Mouse (Mus musculus): ENCODE results near the gene Mog. TPM values are rescaled to one million over a fixed set of nuclear protein-coding genes. Genes with fewer than 3 reads are reported as not detected.

Mog gene
- polyA plus RNA-seq, 1 experiment from 2014 or later: 0.08 TPM

DNA sequence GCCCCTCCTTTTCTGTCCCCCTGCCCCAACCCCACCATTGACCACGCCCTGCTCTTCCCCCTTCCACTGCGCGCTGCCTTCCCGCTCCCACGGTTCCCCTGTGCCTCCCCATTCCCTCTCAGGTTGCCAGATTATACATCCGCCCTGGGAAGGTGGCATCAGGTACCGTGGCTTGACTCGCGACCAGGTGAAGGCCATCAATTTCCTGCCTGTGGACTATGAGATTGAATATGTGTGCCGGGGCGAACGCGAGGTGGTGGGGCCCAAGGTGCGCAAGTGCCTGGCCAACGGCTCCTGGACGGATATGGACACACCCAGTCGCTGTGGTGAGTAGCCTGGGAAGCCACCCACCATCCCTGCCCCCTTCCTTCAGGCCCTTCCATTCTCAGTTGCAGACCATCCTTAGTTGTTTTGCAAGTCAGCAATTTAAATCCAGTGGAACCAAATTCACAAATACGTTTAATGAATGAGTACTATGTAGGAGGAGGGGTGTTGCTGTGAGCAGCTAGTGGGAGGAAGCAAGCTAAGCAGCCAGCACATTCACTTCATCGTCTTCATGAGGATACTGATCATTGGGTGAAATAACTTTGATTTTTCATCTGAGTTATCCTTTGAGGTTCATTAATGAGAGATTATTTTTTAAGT is 24.3 kb upstream of the Mog start:
- TF ChIP-seq EP300 (optimal IDR thresholded peaks at IDR 0.05) (no peak), CTCF (IDR thresholded peaks at IDR 0.05; ENCODE audit: low read depth) (no peak)

DNA sequence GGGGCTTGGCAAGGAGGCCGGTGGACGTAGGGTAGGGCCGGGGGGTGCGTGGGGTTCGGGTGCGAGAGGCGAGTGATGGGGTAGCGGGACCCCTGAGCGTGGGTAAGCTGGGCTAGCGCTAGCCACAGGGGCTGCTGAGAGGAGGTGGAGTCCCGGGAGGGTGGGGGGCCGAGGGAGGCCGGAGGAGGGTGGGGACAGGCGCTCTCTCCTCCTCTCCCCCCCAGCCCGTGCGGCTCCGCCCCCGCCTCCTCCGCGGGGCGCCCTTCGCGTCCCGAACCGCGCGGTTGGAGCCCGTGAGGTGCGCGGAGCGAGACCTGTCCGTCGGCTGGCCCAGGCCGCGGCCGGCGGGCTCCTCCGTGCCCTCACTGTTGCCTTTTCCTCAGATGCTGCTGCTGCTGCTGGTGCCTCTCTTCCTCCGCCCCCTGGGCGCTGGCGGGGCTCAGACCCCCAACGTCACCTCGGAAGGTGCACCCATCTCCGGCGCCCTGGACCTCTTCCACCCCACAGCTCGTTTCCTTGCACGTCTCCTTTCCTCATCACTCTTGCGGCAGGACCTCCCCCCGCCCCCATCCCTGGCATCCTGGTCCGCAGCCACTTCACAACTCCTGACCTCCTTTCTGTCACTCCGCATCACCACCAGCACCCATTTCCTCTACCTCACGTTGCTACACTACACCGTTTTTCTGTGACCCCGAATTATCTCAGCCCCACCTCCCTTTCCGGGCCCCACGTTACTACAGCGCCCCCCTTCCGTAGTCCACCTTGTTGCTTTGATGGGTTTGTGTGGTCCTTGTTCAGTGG is 23.3 kb upstream of the Mog start:
- TF ChIP-seq CTCF (IDR thresholded peaks at IDR 0.05; ENCODE audit: low read depth): peak; percentile 48
- TF ChIP-seq EP300 (optimal IDR thresholded peaks at IDR 0.05): no peak
- Histone ChIP-seq H3K36me3 (ENCODE audit: control insufficient read depth, insufficient read depth, low read length) (no peaks in the 10 kb centered on the region), H3K4me3 (ENCODE audit: low read depth, low read length) (peak overlapping the region; percentile 83), H3K9ac (ENCODE audit: low read length) (peak overlapping the region; percentile 88), H3K27me3 (ENCODE audit: control insufficient read depth, insufficient read depth, low read length) (no peaks in the 10 kb centered on the region), H3K4me2 (replicated peaks; ENCODE audit: low read depth) (peak overlapping the region; percentile 92), H3K4me1 (replicated peaks; ENCODE audit: control insufficient read depth, insufficient read depth) (peaks cover 3% of the 10 kb centered on the region; the same call in 1 of the 2 replicates), H3K27ac (replicated peaks) (peak overlapping the region; percentile 50), H3K9me3 (ENCODE audit: control insufficient read depth, low read length) (no peaks in the 10 kb centered on the region)
- under 1% methylated on average over 32 of the region's 58 CpGs for WGBS
- DNase-seq (ENCODE audit: low spot score) (peak; percentile 58), ATAC-seq (ENCODE audit: low FRiP score, low TSS enrichment) (peak; percentile 53)

More for the DNA sequence above, 24.3 kb upstream of the Mog start:
- peak overlapping the region; percentile 92 for H3K4me2 ChIP-seq (replicated peaks; ENCODE audit: low read depth)
- no peak for DNase-seq (ENCODE audit: low spot score)
- H3K9me3 ChIP-seq (ENCODE audit: control insufficient read depth, low read length): no peaks in the 10 kb centered on the region
- WGBS: 34% methylated on average over 19 of the region's 19 CpGs
- no peaks in the 10 kb centered on the region for H3K27me3 ChIP-seq (ENCODE audit: control insufficient read depth, insufficient read depth, low read length)
- no peaks in the 10 kb centered on the region for H3K36me3 ChIP-seq (ENCODE audit: control insufficient read depth, insufficient read depth, low read length)
- no peak overlapping the region for H3K9ac ChIP-seq (ENCODE audit: low read length)
- H3K4me1 ChIP-seq (replicated peaks; ENCODE audit: control insufficient read depth, insufficient read depth): peaks cover 3% of the 10 kb centered on the region; the same call in 1 of the 2 replicates
- ATAC-seq (ENCODE audit: low FRiP score, low TSS enrichment): no peak
- peak overlapping the region; percentile 83; the same call in 1 of the 2 replicates for H3K4me3 ChIP-seq (ENCODE audit: low read depth, low read length)
- no peak overlapping the region for H3K27ac ChIP-seq (replicated peaks)

DNA sequence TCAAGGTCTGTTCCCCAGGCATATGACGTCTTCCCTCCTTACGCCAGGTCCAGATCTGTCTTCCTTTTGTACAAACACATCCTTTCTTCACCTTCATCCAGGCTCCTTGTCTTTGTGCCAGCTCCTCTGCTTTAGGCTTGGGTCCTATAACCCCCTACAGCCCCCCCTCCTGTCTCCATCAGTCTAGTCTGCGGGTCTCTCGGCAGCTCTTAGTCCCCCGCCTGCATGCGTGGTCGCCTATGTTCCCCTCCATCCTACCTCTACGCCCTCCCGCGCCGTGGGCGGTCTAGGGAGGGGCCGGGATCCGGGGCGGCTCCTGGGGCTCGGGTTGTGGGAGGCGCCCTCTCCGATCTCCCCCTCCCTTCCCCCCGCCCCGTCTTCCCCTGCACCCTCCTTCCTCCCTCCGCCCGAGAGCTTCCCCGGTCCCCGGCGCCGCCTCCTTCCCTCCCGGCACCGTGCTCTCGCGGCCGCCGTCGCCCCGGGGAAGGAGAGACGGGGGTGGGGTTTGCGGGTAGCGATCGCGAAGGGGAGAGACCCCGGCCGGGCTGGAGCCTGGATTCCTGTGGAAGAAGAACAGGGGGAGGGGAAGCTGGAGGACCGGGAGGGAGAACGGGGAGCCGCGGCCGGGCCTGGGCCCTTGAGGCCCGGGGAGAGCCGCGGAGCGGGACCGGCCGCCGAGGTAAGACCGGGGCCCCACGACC is 22.6 kb upstream of the Mog start, which contains the start of gene Gabbr1:
TSS of gene Gabbr1 (plus strand) at position 356 of the 701 bp plus-strand sequence.
- Histone ChIP-seq H3K36me3 (ENCODE audit: control insufficient read depth, insufficient read depth, low read length) (no peaks in the 10 kb centered on the region), H3K9me3 (ENCODE audit: control insufficient read depth, low read length) (no peaks in the 10 kb centered on the region), H3K4me1 (replicated peaks; ENCODE audit: control insufficient read depth, insufficient read depth) (peaks cover 3% of the 10 kb centered on the region; the same call in 1 of the 2 replicates), H3K4me3 (ENCODE audit: low read depth, low read length) (peak within 1 kb of the TSS; percentile 83), H3K27me3 (ENCODE audit: control insufficient read depth, insufficient read depth, low read length) (no peaks in the 10 kb centered on the region), H3K4me2 (replicated peaks; ENCODE audit: low read depth) (peak within 1 kb of the TSS; percentile 92), H3K9ac (ENCODE audit: low read length) (peak within 1 kb of the TSS; percentile 88), H3K27ac (replicated peaks) (peak within 1 kb of the TSS; percentile 50)
- peak; percentile 91 for ATAC-seq (ENCODE audit: low FRiP score, low TSS enrichment)
- under 1% methylated on average over 37 of the region's 55 CpGs for WGBS
- peak; percentile 84 for DNase-seq (ENCODE audit: low spot score)
- TF ChIP-seq CTCF (IDR thresholded peaks at IDR 0.05; ENCODE audit: low read depth): 0 out of 2 replicates have a peak, but pooled peaks have one; percentile 11
- no peak for TF ChIP-seq EP300 (optimal IDR thresholded peaks at IDR 0.05)

DNA sequence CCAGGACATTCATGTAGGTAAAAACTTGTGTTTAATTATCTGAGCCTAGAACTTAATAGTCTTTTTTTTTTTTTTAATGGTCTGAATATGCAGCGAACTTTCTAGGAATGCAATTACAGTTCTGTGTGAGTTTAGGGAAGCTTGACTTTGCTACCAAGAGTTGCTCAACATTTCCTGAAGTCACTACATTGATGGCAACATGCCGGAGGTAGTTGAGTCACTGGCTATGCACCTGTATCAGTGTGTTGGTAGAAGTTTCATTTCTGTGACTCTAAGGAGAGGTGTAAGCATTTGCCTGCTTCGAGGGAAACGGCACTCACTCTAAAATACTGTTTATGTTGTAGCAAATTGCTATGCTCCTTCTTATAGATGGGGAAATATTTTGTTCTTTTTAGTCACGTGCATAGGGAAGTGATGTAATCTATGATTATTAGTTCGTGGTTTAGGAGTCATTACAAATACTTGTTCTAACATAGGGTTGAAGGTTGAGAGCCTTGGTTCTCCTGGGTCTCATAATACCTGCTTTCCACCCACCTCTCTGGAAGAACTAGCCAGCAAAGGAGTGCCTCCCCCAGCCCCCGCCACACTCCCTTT is 21.6 kb upstream of the Mog start:
- ATAC-seq (ENCODE audit: low FRiP score, low TSS enrichment) (no peak), DNase-seq (ENCODE audit: low spot score) (no peak)
- no peak for TF ChIP-seq CTCF (IDR thresholded peaks at IDR 0.05; ENCODE audit: low read depth)
- TF ChIP-seq EP300 (optimal IDR thresholded peaks at IDR 0.05): no peak
- H3K27me3 ChIP-seq (ENCODE audit: control insufficient read depth, insufficient read depth, low read length): no peaks in the 10 kb centered on the region
- H3K4me1 ChIP-seq (replicated peaks; ENCODE audit: control insufficient read depth, insufficient read depth): no peaks in the 10 kb centered on the region
- no peaks in the 10 kb centered on the region for H3K9me3 ChIP-seq (ENCODE audit: control insufficient read depth, low read length)
- peak overlapping the region; percentile 50; the same call in 1 of the 2 replicates for H3K27ac ChIP-seq (replicated peaks)
- no peaks in the 10 kb centered on the region for H3K36me3 ChIP-seq (ENCODE audit: control insufficient read depth, insufficient read depth, low read length)
- 48% methylated on average over 7 of the region's 7 CpGs for WGBS
- peak overlapping the region; percentile 88; the same call in 1 of the 2 replicates for H3K9ac ChIP-seq (ENCODE audit: low read length)
- peak overlapping the region; percentile 83; the same call in 1 of the 2 replicates for H3K4me3 ChIP-seq (ENCODE audit: low read depth, low read length)
- peak overlapping the region; percentile 92 for H3K4me2 ChIP-seq (replicated peaks; ENCODE audit: low read depth)

DNA sequence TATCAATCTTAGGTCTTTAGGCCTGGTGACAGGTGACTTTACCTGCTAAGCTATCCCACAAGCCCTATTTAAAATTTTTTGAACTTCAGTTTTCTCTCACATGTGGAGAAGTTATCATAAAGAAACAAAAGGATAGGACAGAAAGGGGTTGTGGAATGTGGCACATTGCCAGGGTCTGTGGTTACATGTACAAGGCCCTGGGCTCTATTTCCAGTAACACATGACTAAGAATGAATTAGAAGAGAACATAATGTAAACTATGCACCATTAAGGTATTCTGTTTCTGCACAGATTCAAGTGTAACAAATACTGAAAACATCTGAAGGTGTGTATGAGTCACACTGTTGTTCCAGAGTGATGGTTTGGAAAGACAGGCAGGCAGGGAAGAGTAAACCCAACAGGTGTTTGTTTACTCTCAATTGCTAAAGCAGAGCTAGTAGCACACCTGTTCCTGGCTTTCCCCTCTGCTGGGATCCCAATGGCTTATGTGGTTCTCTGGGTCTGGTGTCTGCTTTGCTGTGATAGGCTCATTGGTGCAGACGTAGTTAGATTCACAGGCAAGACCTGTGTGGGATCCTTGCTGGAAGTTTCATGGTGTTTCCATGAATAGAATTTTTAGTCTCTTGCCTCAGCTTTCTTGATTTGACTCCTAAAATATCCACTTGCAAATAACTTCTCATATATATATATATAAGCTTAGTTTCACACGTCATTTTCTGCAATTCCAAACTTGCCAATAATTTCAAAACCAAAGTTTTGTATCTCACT is 16.1 kb upstream of the Mog start:
- H3K9me3 ChIP-seq (ENCODE audit: control insufficient read depth, low read length): no peaks in the 10 kb centered on the region
- no peak overlapping the region for H3K4me2 ChIP-seq (replicated peaks; ENCODE audit: low read depth)
- H3K27me3 ChIP-seq (ENCODE audit: control insufficient read depth, insufficient read depth, low read length): no peaks in the 10 kb centered on the region
- no peaks in the 10 kb centered on the region for H3K4me1 ChIP-seq (replicated peaks; ENCODE audit: control insufficient read depth, insufficient read depth)
- WGBS: 62% methylated on average over 2 of the region's 2 CpGs
- no peak for DNase-seq (ENCODE audit: low spot score)
- H3K36me3 ChIP-seq (ENCODE audit: control insufficient read depth, insufficient read depth, low read length): no peaks in the 10 kb centered on the region
- no peak overlapping the region for H3K27ac ChIP-seq (replicated peaks)
- H3K9ac ChIP-seq (ENCODE audit: low read length): no peak overlapping the region
- TF ChIP-seq CTCF (IDR thresholded peaks at IDR 0.05; ENCODE audit: low read depth): no peak
- TF ChIP-seq EP300 (optimal IDR thresholded peaks at IDR 0.05): no peak
- ATAC-seq (ENCODE audit: low FRiP score, low TSS enrichment): no peak
- no peak overlapping the region for H3K4me3 ChIP-seq (ENCODE audit: low read depth, low read length)

Data from stomach, postnatal 0 days (tissue).